Mouse (Mus musculus) adrenal gland (tissue): ENCODE measurements around the gene Dact2.

ENCODE experiments used
- intact Hi-C: fragments of 180-260 bp; cut with DNase I; formaldehyde crosslinking; loops from one replicate; pipeline ENCODE4 v1.15.1; 2025
- long read RNA-seq, 2 experiments: library from polyadenylated mRNA; unstranded; transcript quantifications; one replicate each; pipeline ENCODE4 v2.0.0; 2020; ENCODE audit warnings: borderline replicate concordance in 1 of 2; ENCODE audit not compliant: insufficient replicate concordance in 1 of 2

Dact2 gene
- long read RNA-seq, experiment 1 = 0 reads
- long read RNA-seq, experiment 2 = 0 reads

DNA sequence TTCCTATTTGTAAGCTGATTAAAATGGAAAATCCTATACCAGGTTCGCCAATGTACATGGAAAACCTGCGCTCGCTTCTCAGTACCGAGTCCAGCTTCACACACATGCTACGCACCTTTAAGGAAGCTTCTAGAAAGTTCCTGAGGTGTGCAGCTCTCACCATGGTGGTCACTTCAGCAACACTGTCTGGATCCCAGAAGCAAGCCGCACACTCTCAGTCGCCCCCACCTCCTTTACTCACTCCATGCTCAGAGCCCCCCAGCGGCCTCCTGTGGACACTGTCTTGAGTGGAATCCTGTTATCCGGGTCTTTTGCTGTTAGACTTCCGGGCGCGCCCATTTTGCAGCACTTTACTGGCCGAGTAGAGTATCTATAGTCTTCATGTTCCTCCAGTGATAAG lies at the start of gene Dact2:
TSS of gene Dact2 (minus strand) at position 244 of the 400 bp plus-strand sequence.
- intact Hi-C loops = no loop called here

DNA sequence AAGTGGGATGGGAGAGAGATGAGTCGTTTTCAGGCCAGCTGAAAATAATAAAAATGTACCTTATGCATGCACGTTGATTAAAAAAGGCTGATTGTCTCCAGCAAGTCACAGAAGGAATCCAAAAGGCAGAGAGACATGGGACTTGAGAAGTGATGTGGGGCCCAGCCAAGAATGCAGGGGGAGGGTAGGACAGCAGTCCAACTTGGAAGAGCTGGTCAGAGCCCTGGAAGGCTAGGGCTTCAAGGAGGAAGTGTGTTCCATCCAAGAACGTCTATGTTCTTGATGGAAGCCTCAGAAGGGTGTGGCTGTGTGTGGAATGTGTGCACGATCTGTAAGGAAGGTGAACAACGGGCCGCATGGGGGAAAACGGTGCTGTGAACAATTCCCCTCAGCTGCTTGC lies 48.4 kb upstream of the Dact2 start:
- intact Hi-C loops = no loop called here

DNA sequence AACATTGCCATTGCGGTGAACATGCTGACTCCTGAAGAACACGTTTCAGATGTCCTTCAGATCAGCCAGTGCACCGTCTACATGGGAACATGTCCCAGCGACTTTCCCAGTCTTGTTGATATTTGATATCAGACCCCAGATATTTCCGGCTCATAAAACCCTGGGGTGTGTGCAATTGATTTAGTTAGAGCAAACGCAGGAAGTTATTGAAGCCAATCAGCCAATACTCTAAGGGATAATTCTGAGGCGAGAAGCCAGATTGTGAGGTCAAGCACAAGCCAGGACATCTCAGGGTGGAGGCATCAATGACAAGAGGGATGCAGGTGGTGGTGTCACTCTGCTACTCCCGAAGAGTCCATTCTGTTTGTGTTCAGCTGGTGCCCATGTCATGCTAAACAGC lies 46.3 kb upstream of the Dact2 start:
- intact Hi-C loops = no loop called here

DNA sequence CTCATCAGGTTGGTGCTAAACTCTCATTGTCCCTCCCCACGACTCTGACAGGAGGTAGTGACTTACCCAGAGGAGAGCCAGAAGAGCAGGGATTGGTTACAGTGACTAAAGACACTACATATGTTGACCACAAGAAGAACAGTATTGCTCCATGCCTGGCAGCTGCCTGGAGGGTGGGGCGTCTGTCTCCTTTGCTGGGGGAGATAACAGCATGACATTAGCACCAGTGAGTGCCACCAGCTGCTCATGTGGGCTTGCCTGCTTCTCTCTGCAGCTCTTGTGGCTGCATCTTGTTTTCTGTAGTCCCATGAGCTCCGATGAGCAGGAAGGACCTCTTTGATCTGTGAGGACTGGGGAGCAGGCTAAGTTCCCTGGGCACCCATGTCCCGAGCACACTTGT lies 45.5 kb upstream of the Dact2 start:
- intact Hi-C loops = no loop called here

DNA sequence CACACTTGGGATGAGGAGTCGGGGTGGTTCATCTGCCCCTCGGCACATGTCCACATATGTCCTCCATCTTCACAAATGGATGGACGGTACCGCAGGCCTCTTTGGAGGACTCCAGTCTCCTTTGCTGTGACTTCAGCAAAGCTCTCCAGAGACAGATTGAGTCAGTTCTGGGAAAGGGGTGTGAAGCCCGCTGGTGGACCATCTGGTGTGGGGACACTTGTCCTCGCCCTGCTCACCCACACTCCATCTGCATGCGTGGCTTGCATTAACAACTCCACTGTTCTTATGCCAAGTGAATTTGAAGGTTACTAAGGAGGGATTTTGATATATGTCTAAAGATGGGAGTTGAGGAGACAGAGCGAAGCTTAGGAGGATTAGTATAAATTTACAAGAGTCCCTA lies 43.8 kb upstream of the Dact2 start:
- intact Hi-C loops = no loop called here

DNA sequence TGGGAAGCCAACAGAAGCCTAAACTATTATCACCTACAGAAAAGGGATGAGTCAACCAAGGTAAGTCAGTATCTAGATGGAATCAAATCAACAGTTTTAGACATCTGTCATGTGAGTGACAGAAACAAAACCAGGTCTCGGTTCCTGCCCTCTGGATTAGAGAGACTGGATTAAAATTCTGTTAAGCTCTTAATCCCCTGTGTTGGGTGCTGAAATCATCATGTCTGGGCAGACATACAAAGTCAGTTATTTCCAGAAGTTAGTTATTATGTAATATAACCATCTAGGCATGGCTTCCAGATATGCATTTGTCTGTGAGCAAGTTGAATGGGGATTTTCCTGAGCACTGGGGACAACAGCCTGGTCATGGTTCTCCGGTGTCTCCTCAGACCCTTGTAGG lies 42.2 kb upstream of the Dact2 start:
- intact Hi-C loops = no loop called here

DNA sequence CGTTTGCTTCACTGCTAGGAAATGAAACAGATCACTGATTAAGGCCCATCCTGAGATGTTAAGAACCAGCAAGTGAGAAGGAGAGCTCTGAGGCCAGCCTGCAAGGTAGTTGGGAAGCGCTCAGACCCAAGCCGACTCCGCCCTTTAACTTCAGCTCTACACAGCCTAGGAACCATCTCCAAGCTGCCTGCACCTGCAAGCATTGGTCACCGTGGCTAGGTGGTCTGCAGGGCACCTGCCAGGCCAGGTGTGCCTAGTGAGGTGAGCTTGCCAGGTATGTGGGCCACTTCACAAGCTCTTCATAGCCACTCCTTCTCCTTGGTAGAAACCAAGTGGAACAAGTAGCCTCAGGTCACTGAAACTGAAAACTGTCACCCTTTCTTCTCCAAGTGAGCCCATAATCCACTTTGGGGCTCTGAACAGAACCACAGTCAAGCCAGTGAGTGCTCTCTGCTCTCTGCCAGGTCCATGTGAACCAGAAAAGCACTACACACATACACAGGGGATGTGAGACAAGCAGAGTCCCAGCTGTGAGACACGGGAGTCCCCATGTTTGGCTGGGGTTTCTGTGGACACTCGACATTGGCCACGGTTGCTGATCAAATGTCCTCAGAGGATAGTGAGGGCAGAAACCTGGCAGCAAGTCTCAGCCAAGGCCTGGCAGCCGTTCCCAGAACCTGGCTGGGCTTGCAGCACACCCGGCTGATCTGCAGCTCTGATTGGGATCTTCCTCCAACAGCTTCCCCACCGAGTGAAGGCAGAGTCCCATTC lies 40.3 kb upstream of the Dact2 start:
- intact Hi-C loops = no loop called here

DNA sequence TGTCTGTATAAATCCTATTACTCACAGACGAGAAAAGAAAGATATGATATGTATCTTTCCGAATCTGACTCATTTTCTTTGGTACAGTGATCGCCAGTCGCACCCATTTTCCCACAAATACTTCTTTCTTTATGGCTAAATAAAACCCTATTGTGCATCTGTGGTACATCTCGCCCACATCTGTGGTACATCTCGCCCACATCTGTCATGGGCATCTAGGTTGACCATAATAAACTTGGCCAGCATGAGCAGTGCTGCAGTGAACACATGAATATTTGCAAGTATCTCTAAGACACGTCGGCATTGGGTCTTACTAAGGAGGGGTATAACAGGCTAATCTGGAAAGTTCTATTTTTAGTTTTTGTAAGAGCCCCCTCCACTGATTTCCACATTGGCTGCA lies 38.5 kb upstream of the Dact2 start:
- intact Hi-C loops = no loop called here

DNA sequence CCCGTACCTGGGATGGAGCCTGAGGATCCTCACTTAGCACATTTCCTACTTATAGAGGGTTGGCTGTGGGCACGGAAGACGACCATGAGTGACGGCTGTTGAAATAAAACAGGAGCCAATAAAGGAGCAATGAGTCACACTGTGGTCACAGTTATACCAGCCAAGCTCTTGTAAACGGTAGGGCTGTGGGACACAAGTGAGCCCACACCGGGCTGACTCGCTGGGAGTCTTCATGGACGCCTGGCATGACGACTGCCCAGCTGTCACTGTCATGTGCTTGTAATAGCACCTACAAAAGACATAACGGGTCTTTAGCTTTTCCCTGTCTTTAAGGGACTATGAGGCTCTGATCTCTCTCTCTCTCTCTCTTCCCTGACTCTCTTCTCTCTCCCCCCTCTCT lies 35.9 kb upstream of the Dact2 start:
- intact Hi-C loops = no loop called here

DNA sequence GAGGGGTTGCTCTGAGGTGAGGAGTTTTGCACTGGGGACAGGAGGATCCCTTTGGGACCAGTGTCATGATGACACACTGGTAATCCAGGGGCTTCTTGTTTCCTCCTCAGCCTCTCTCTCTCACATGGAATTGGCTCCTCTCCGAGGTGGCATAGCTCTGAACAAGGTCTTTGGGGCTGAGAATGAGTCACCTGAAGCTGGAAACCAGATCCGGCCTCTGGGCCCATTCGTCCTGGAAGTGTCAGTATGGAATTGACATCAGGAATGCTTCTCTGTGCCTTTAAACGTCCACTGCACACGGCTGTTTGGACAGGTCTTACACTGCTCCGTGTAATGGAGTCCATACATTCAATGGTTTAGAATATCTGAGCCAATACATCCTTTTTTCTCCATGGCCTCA lies 33.0 kb upstream of the Dact2 start:
- intact Hi-C loops = no loop called here

DNA sequence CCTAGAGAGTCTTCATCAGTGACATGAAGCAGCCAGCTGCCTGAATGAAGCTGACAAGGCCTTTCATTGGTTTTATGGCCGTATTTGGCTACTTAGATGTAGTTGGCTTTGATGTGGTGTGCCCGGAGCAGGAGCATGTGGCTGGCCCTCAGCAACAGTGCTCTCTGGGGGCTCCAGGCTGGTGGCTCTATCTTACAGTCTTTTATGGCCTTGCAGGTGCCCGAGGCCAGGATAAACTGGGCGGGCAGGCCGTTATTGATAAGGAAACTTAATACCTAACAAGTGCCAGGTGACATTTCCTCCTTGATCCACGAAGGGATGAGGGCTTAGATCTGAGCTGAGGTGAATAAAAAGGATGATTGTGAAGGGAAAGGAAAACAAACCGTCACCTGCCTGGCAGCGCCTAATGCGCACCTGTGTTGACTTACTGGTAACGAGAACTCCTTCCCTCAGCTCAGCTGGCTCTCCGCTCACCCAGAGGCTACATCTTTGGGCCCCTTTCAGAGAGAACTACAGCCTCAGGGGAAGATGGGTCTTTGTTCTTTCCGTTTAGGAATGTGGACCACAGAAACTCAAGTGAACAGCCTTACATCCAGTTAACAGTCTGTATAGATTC lies 30.8 kb upstream of the Dact2 start:
- intact Hi-C loops = no loop called here

DNA sequence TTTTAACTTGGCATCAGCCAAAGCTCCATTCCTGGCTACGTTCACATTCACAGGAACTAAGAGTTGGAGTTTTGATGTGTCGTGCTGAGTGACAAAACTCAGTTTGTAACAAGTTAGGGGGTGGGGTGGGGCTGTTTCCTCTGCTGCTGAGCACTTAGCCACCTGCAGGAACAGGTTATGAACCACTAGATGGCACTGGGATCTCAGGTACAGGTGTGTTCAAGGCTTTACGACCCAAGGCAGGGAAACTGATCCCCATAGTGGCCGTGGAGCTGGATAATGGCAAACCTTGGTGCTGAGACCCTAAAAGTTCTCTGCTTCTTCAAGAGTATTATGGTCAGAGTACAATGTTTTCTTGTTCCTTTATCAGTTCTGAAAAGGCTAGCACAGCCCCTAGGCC lies 29.6 kb upstream of the Dact2 start:
- intact Hi-C loops = no loop called here

DNA sequence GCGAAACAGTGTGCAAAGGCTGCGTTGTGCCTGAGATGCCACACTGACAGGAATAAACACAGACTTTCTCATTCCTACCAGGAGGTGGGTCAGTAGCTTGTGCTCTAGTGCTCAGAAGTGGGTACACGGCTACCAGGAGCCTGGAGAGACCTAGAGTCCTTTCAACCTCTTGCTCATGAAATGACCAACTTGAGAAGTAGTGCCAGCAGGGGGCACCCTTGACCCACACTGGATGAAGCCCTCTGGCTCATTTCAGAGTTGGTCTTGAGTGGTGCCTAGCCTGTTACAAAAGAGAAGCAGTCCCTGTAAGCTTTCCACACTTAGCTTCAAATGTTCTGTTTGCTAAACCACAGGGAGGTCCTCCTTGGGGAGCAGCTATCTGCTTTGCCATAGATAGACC lies 28.5 kb upstream of the Dact2 start:
- intact Hi-C loops = loop anchor here (1.0 kb wide), 1 partner anchor 288 kb away; no protein-coding TSS in a partner anchor

DNA sequence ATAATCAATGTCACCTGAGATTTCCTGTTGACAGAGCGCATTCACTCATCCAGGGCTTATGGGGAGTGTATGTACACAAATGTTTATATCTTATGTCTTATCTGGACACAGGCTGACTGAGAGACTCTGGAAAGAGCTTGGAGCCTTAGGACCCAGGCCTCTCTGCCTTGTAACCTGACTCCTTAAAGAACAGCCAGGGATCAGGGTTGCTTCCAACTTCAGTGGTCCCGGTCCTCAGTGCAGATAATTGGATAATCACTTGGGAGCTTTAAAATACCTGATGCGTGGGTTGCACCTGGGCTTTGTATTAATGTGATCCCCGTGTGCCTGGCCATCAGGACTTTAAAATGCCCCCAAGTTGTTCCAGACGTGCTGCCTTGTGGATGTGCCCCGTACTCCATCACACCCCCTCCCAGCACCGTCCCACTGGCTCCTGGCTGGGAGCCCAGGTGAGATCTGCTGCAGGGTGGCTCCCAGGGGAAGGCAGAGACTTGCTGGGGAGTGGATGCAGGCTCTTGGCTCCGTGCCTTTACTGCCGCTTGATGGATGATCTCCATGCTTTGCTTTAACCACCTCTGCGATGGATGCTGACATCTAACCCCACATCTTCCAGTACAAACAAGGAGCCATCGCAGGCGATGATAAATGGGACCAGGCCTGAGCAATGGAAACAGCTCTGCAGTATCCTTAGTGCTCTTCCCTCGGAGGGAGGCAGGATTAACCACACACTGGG lies 26.8 kb upstream of the Dact2 start:
- intact Hi-C loops = no loop called here

DNA sequence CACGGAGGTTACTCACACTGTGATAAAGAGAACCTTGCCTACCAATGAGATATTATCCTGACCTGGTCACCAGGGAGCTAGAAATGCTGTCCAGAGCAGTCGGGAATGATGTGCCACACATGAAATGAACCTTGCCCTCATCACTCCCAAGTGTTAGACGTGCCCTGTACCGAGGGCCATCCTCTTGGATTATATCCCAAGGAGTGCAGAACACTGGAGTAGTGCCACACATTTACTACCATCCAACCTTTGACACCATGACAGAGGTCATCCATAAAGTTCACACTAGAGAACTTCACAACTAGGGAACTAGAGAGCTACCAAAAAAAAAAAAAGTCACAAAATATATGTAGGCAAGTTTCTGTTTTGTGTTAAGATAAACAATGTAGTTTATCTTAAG lies 24.3 kb upstream of the Dact2 start:
- intact Hi-C loops = no loop called here

DNA sequence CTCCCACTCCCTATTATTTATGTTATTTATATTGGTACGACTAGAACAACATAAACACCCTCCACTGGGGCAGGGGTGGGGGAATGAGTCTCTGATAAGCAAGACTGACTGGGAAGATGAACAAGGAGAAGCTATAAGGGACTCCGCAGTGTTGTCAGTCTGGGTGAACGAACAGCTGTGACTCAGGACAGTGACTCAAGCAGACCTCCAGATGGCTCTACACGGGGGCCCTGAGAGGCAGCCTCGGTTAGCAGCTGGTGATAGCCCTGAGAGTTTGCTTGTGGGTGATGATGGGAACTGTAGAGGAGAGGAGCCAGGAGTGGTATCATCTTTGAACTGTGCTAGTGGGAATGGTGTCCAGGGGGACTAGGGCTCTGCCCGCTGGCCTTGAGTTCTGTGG lies 23.5 kb upstream of the Dact2 start:
- intact Hi-C loops = no loop called here

DNA sequence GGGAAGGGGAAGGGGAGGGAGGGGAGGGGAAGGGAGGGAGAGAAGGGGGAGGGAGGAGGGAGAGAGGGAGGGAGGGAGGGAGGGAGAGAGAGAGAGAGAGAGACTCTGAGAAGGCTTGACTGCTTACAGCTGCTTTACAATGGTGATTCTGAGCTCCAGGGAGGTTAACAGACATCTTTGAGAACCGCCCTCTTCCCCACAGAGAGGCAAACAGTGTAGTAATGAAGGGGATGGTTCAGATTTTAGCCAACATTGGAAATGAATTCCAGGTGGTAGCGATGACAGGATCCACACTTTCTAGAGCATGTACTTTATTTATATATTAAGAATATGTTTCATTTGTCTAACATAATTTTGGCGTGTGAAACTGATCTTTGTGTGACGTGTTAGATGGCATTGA lies 22.7 kb upstream of the Dact2 start:
- intact Hi-C loops = no loop called here

DNA sequence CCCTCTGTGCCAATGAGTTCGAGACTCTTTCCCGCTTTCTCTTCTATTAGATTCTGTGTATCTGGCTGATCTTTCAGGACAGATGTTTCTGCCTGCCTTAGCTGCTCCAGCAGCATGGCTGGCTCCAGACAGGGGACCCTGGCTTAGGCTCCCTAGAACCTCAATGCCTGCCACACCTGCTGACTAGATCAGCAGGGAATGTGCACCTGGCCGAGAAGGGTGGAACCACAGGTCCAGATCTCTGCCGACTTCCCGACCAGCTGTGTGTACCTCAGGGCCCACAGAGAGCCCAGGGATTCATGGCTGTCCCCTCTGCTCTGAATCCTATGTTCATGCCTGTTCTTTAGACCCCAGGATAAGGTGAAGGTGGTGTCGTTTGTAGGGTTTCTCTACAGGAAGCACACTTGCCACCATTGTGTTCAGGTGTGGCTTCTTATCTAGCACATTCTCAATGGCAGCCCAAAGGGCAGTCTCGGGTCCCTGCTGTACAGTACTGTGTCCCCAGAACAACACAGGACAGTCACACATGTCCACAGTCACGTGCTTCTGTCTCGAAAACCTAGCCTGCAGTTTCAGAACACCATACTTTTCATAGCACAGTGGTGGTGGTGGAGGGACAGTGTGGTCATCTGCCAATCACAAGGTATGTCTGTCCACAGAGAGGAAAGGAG lies 22.0 kb upstream of the Dact2 start:
- intact Hi-C loops = no loop called here

DNA sequence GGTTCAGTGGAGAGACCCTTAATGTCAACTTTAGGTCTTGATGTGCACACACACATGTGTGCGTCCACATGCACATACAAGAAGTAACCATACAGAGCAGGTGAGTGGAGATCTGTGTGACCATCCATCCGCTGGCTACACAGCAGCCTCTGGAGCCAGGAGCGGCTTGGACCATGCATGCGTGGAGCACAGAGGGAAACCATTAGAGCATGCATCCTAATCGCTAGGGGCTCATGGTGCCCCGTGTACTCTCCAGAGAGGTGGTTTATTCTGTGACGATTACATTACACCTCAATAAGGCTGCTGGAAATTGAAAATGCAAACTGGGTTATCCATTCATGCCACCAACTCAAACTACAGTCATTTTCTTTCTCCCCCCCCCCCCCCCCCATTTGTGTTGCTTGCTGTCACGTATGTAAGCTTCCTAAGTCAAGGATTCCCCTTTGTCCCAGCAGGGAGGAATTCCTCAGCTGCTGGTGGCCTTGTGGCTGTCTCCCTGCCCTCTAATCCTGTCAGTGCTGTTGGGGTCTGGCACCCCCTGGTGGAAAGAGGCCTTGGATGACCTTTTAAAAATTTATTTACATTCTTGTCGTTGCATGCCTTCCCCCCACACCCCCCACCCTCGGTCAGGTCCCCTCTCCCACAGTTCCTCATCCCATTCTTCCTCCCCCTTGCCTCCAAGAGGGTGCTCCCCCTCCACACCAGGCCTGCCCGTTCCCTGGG lies 17.9 kb upstream of the Dact2 start:
- intact Hi-C loops = loop anchor here (5.0 kb wide), 1 partner anchor 110 kb away; no protein-coding TSS in a partner anchor

DNA sequence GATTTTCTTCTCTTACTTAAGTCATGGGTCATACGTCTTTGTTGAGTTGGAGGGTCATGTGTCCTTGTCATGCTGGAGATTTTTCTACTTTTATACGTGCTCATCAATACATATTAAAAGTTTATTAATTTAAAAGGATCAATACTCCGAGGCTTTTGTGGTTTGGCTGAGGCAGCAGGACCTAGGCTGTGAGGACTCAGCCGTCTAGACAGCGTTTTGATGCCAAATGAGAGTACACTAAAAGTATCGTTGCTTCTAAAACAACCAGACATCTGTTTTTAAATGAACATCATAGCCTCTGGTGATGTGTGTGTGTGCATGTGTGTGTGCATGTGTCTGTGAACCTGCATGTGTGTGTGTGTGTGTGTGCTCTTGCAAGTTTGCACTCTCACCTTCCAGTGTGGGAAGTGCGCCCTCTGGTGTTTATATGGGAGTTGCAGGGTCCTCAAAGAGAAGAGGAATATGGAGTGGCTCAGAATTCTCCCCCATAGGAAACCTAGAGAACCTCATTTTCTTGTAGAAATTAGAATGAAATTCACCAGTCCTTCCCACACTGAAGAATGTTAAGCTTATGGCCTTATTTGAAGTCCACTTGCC lies 16.6 kb upstream of the Dact2 start:
- intact Hi-C loops = loop anchor here (5.0 kb wide), 1 partner anchor 108 kb away; no protein-coding TSS in a partner anchor
